Mouse (Mus musculus) frontal cortex, adult 2 months (tissue): Measurements from ENCODE around the gene Islr. TPM values are rescaled to one million over a fixed set of nuclear protein-coding genes. Genes with fewer than 3 reads are reported as not detected.

ENCODE experiments used
- DNase-seq, 2 experiments: peaks; one replicate each; pipeline ENCODE4 v3.0.0; 2022; ENCODE audit warnings: low spot score in 1 of 2; ENCODE audit errors: extremely low spot score in 1 of 2
- polyA plus RNA-seq: library from polyadenylated mRNA; depleted of rRNA; stranded (reverse); fragments of >200 nt; gene quantifications from 2 replicates; pipeline ENCODE4 v1.2.3, GENCODE M21; 2012; rRNA removed

Gene Islr
- polyA plus RNA-seq, 1 experiment: 108 TPM

DNA sequence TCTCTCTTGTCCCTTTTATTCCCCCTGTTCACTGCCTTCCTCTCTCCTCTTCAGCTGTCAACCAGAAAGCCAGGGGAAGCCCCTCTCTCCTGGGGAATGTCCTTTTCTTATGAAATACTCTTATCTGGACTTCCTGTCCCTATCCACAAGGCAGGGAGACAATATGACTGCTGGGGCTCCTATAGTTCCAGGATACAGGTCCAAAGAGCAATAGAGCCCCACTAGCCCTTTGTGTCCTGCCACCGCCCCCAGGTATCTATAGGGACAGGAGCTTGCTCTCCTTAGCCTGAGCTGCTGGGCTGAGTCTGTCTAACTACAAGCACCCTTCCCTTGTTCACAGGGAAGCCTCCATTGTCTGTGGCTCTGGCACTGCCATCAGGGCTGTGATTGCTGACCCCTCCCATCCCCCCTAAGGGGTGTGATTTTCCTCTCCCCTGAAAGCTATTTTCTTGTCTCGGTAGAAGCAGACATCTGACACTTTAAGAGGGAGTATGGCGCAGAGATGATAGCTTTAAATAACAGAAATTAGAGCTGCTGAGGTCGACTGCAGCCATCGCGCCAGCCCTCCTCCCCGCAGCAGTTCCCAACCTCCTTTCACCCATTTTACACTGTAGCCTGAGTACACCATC, 88.7 kb downstream of the Islr start:
- DNase-seq: no peak

DNA sequence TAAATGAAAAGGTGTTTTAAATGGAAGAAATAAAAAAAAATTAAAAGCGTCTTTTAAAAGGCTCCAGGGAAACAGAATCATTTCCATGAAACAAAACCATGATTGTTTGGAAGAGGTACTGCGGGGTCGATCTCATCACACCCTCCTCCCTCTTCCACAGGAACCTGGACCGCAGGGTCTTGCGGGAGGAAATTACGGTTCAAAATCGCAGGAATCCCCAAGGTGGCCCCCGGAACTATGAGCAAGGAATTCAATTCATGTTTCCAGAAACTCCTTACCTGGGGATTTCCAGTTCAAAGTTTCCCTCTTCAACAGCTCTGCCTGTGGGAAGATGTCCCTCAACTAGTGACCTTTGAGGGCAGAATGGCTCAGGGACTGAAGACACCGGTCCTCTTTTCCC, 90.1 kb downstream of the Islr start:
- DNase-seq: no peak

DNA sequence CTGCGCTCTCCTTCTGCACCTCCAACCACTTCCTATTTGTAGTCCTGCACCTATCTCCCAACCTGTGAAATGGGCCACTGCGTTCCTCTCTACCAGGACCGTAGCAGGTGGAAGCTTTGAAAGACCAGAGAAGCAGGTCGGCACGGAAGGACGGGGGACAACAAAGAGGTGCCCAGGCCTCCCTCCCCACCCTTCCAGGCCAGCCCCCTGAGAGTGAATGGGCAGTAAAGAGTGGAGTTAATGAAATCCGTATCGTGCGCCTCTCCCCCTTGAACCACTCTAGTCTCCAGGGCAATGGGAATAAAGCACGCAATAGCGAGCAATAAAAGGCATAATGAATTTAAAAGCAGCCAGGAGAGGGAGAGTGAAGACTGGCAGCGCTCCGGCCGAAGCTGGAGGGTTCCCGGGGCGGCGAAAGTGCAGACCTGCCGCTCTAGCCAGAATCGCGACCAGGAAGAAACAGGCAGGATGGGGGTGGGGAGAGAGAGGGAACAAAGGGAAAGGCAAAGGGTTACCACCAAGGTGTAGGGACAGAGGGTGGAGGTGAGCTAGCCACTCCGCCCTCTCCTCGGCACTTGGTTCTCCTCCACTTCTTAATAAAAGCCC, 90.7 kb downstream of the Islr start:
- no peak for DNase-seq

DNA sequence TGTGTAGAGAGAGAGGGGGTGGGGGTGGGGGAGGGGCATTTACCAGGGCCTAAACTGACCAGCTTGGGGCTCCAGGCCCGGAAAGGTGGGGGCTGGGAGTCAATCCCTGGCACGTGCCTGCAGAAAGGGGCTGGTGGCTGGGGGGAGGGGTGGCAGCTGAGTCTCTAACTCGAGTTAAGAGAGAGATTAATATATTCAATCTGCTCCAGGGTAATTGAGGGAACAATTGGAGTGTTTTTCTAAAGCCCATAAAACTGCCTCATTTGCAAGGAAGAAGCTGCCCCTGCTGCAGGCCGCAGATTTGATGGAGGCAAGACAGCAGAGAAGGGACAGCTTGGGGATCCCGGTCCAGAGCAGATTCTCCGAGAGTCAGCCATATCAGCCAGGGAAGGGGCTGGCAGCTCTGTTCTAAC, 91.2 kb downstream of the Islr start:
- no peak for DNase-seq

DNA sequence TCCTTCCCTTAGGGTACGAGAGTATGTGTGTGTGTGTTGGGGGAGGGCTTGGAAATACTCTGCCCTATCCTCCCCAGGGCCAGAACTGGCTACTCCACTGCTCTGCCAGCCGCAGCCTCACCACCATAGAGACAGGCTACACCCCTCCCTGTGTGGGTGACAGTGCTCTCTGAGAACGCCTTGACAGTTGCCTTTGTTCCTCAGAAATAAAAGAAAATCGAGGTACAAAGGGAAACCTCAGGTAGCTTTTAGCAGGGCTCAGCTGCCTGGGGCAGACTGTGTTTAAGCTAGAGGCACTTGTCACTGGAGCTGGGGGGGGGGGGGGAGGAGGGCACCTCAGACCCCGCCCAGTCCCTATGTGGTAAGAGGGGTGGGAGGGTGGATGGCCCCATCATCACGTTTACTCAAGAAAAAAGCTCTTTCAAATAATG, 91.8 kb downstream of the Islr start:
- DNase-seq: no peak

DNA sequence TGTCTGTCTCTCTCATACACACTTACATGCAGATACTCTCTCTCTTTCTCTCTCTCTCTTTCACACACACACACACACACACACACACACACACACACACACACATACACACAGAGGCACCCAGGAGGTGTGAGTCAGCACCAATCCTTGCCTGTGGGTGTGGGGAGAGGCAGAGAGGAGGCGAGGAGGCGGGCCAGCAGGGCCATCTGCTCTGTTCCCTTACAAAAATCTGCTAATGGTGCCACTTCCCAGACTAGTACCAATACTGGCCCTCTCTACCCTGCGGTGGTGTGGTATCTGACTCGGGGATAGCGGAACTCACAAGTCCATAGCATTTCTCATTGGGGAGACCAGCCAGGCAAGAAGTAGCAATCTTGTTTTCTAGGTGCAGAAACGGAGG, 92.7 kb downstream of the Islr start:
- DNase-seq: peak; percentile 61 to 89

DNA sequence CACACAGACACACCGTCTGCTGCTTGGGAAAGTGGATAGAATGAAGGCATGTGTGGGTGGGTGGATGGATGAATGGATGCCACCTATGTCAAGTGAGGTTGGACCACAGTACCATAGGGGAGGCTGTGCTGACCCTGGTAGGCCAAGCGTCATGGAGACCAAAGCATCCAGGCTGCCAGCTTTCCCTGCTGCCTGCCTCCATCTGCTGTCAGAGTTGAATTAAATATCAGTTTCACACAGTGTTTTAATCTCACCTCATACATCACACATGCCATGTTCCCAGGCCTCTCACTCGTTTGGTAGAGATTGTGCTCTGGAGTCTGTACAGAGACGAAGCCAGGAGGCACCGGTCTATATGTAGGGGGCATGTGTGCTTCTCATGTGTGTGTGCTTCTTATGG, 93.3 kb downstream of the Islr start:
- no peak for DNase-seq

DNA sequence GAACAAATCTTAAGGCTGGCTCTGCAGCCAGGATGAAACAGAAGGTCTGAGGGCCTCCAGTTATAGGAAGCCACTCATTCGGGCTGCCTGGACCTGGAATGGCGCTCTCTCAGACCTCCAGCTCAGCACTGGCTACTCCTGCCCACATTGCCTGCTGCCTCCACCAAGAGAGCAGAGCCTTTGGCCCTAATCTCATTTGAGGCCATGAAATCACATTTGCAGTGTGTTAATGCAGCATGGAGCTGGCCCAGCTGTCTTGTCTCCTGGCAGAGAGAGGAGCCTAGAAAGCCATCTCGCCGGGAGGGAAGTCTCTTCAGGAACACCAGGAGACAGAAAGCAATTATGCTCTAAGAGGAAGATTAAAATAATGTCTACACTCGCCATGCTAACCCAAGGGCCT, 96.6 kb downstream of the Islr start:
- no peak for DNase-seq

Other genes starting within 250 kb of the Islr start
- gene Cyp11a1, start 197.9 kb downstream of the Islr start, polyA plus RNA-seq: 5.5 and 6.1 TPM in 2 replicates
- 5.7 and 7.6 TPM in 2 replicates for gene Stra6, start 140.5 kb downstream of the Islr start, polyA plus RNA-seq
- 1.4 and 1.8 TPM in 2 replicates for gene Ccdc33, start 85.5 kb downstream of the Islr start, polyA plus RNA-seq
- gene Islr2, start within 50 bp of the Islr start, polyA plus RNA-seq: 38.6 and 42.5 TPM in 2 replicates
- 9.5 and 10.0 TPM in 2 replicates for gene Pml, start 45.5 kb upstream of the Islr start, polyA plus RNA-seq
- 99.9 and 102 TPM in 2 replicates for gene Stoml1, start 48.9 kb upstream of the Islr start, polyA plus RNA-seq
- gene Loxl1, start 108.9 kb upstream of the Islr start, polyA plus RNA-seq: 4.9 and 5.3 TPM in 2 replicates
- gene Tbc1d21, start 166.1 kb upstream of the Islr start, polyA plus RNA-seq: not detected in 2 replicates